Comparison of ENCODE assay signal across 17 mouse cellular contexts in genomic region chr2:51732355-51732754, GRCm38 (mm10).
DNase-seq lines count a peak whose midpoint lies in the region; ATAC-seq lines count a peak whose summit lies in the region.
"Had no signal": no experiment of that assay in that cellular context is flagged by ENCODE, and none has a peak within 500 bp of the region (broad histone marks: within the 10 kb centered on the region; RNA-seq: fewer than 3 reads in every experiment).

No protein-coding gene starts in this region.

- peak overlapping the region; percentile 48 for H3K27ac ChIP-seq in heart, embryonic 13.5 days (replicated peaks)
- peak overlapping the region; percentile 64; the same call in 1 of the 2 replicates for H3K27ac ChIP-seq in midbrain, embryonic 10.5 days (replicated peaks)
- no peak overlapping the region for H3K27ac ChIP-seq in midbrain, embryonic 15.5 days
- no peak overlapping the region; the same call in 1 of the 2 replicates for H3K27ac ChIP-seq in embryonic facial prominence, embryonic 10.5 days (replicated peaks)
- no peak overlapping the region for H3K27ac ChIP-seq in neural tube, embryonic 15.5 days (replicated peaks)
- H3K27ac ChIP-seq: liver, embryonic 13.5 days; neural tube, embryonic 12.5 days had no signal

- H3K4me3 ChIP-seq in heart, embryonic 13.5 days: no peak overlapping the region
- no peak overlapping the region for H3K4me3 ChIP-seq in midbrain, embryonic 10.5 days
- H3K4me3 ChIP-seq in midbrain, embryonic 15.5 days: no peak overlapping the region
- H3K4me3 ChIP-seq in embryonic facial prominence, embryonic 10.5 days: no peak overlapping the region
- H3K4me3 ChIP-seq in neural tube, embryonic 15.5 days (replicated peaks): no peak overlapping the region
- H3K4me3 ChIP-seq: liver, embryonic 13.5 days; neural tube, embryonic 12.5 days had no signal

- peaks cover 29% of the 10 kb centered on the region for H3K4me1 ChIP-seq in heart, embryonic 13.5 days
- peaks cover 49% of the 10 kb centered on the region for H3K4me1 ChIP-seq in midbrain, embryonic 10.5 days
- no peaks in the 10 kb centered on the region for H3K4me1 ChIP-seq in midbrain, embryonic 15.5 days
- H3K4me1 ChIP-seq in embryonic facial prominence, embryonic 10.5 days: peaks cover 28% of the 10 kb centered on the region
- no peaks in the 10 kb centered on the region for H3K4me1 ChIP-seq in neural tube, embryonic 15.5 days
- H3K4me1 ChIP-seq: liver, embryonic 13.5 days; neural tube, embryonic 12.5 days had no signal

- peak overlapping the region; percentile 31 for H3K4me2 ChIP-seq in heart, embryonic 13.5 days
- no peak overlapping the region for H3K4me2 ChIP-seq in midbrain, embryonic 15.5 days
- H3K4me2 ChIP-seq in neural tube, embryonic 15.5 days: no peak overlapping the region
- H3K4me2 ChIP-seq: liver, embryonic 13.5 days; neural tube, embryonic 12.5 days had no signal

- 24% methylated on average over 2 of the region's 2 CpGs for WGBS in heart, embryonic 13.5 days
- 32% methylated on average over 2 of the region's 2 CpGs for WGBS in midbrain, embryonic 10.5 days
- 40% methylated on average over 2 of the region's 2 CpGs for WGBS in midbrain, embryonic 15.5 days
- 30% methylated on average over 2 of the region's 2 CpGs for WGBS in embryonic facial prominence, embryonic 10.5 days
- WGBS in neural tube, embryonic 15.5 days: 50% methylated on average over 2 of the region's 2 CpGs

- ATAC-seq in heart, embryonic 13.5 days (ENCODE audit: extremely low read depth, insufficient number of reproducible peaks, low FRiP score, low TSS enrichment): no peak
- no peak for ATAC-seq in midbrain, embryonic 15.5 days (replicated peaks)
- no peak for ATAC-seq in neural tube, embryonic 15.5 days (ENCODE audit: low FRiP score)
- ATAC-seq: activated CD4-positive, CD25-positive, alpha-beta regulatory T cell, adult 4 months; CD4-positive, CD25-positive, alpha-beta regulatory T cell, adult 4 months; forebrain, embryonic 14.5 days; inflammation-experienced regulatory T-cells, adult 6 months had no signal

- H3K9ac ChIP-seq in heart, embryonic 13.5 days: no peak overlapping the region
- no peak overlapping the region for H3K9ac ChIP-seq in midbrain, embryonic 15.5 days
- H3K9ac ChIP-seq in neural tube, embryonic 15.5 days (replicated peaks): no peak overlapping the region
- H3K9ac ChIP-seq: liver, embryonic 13.5 days; neural tube, embryonic 12.5 days had no signal

- no peaks in the 10 kb centered on the region for H3K36me3 ChIP-seq in heart, embryonic 13.5 days
- H3K36me3 ChIP-seq in midbrain, embryonic 10.5 days: no peaks in the 10 kb centered on the region
- no peaks in the 10 kb centered on the region for H3K36me3 ChIP-seq in midbrain, embryonic 15.5 days (replicated peaks)
- H3K36me3 ChIP-seq in embryonic facial prominence, embryonic 10.5 days (replicated peaks): no peaks in the 10 kb centered on the region
- H3K36me3 ChIP-seq in neural tube, embryonic 15.5 days: no peaks in the 10 kb centered on the region
- H3K36me3 ChIP-seq: liver, embryonic 13.5 days; neural tube, embryonic 12.5 days had no signal

- DNase-seq in heart, postnatal 4 days: no peak
- DNase-seq in midbrain, embryonic 10.5 days (ENCODE audit: low spot score): peak; percentile 55
- DNase-seq in embryonic facial prominence, embryonic 10.5 days (ENCODE audit: low spot score): peak; percentile 28
- no peak for DNase-seq in cerebellum, adult 8-10 months
- DNase-seq: cerebellum, postnatal 25 days; kidney, adult 9 months; layer of hippocampus, postnatal 36 days; liver, embryonic 13.5 days; thymus, adult 2 months had no signal

- no peaks in the 10 kb centered on the region for H3K9me3 ChIP-seq in heart, embryonic 13.5 days
- H3K9me3 ChIP-seq in midbrain, embryonic 10.5 days (replicated peaks): no peaks in the 10 kb centered on the region
- H3K9me3 ChIP-seq in midbrain, embryonic 15.5 days: no peaks in the 10 kb centered on the region
- no peaks in the 10 kb centered on the region for H3K9me3 ChIP-seq in embryonic facial prominence, embryonic 10.5 days
- no peaks in the 10 kb centered on the region for H3K9me3 ChIP-seq in neural tube, embryonic 15.5 days (replicated peaks)
- H3K9me3 ChIP-seq: liver, embryonic 13.5 days; neural tube, embryonic 12.5 days had no signal

- H3K27me3 ChIP-seq in heart, embryonic 13.5 days (replicated peaks): no peaks in the 10 kb centered on the region
- peaks cover 85% of the 10 kb centered on the region for H3K27me3 ChIP-seq in midbrain, embryonic 10.5 days (ENCODE audit: low read depth, poor library complexity, severe bottlenecking)
- peaks cover 4% of the 10 kb centered on the region for H3K27me3 ChIP-seq in midbrain, embryonic 15.5 days (replicated peaks)
- no peaks in the 10 kb centered on the region for H3K27me3 ChIP-seq in embryonic facial prominence, embryonic 10.5 days (replicated peaks; ENCODE audit: low read depth, poor library complexity, severe bottlenecking)
- no peaks in the 10 kb centered on the region for H3K27me3 ChIP-seq in neural tube, embryonic 15.5 days (replicated peaks)
- H3K27me3 ChIP-seq: liver, embryonic 13.5 days; neural tube, embryonic 12.5 days had no signal

Comparison
In these comparisons a context has a peak if more than half of its experiments do, and no peak if none do; other contexts are left out.
1. H3K27ac ChIP-seq: peak in heart, embryonic 13.5 days (single experiment) and midbrain, embryonic 10.5 days (single experiment); none in midbrain, embryonic 15.5 days (single experiment), embryonic facial prominence, embryonic 10.5 days (single experiment) and neural tube, embryonic 15.5 days (single experiment).
2. DNase-seq: peak in midbrain, embryonic 10.5 days (single experiment) and embryonic facial prominence, embryonic 10.5 days (single experiment); none in heart, postnatal 4 days (single experiment) and cerebellum, adult 8-10 months (single experiment).